Mouse (Mus musculus) MEL (cell line): ENCODE results near the gene Prm1.

Source experiments
- CHD2 ChIP-seq: IDR thresholded peaks from 2 replicates; pipeline ENCODE4 v1.6.1; 2011; ENCODE audit warnings: low read length, improper control_type of control experiment
- E2F4 ChIP-seq: IDR thresholded peaks from 2 replicates; pipeline ENCODE4 v1.6.1; 2011; ENCODE audit warnings: low read depth, low read length, improper control_type of control experiment, borderline replicate concordance
- GATA1 ChIP-seq: IDR thresholded peaks from 2 replicates; pipeline ENCODE4 v1.6.1; 2011; ENCODE audit warnings: low read depth, low read length, improper control_type of control experiment
- POLR2A ChIP-seq, 2 experiments: IDR thresholded peaks; 2 replicates each; pipeline ENCODE4 v1.6.1; 2011 to 2012; ENCODE audit warnings: low read length in 2 of 2, mild to moderate bottlenecking in 2 of 2, control low read depth in 1 of 2, improper control_type of control experiment in 1 of 2, low read depth in 1 of 2, moderate library complexity in 1 of 2; ENCODE audit not compliant: control insufficient read depth in 1 of 2, insufficient read depth in 1 of 2, poor library complexity in 1 of 2

DNA sequence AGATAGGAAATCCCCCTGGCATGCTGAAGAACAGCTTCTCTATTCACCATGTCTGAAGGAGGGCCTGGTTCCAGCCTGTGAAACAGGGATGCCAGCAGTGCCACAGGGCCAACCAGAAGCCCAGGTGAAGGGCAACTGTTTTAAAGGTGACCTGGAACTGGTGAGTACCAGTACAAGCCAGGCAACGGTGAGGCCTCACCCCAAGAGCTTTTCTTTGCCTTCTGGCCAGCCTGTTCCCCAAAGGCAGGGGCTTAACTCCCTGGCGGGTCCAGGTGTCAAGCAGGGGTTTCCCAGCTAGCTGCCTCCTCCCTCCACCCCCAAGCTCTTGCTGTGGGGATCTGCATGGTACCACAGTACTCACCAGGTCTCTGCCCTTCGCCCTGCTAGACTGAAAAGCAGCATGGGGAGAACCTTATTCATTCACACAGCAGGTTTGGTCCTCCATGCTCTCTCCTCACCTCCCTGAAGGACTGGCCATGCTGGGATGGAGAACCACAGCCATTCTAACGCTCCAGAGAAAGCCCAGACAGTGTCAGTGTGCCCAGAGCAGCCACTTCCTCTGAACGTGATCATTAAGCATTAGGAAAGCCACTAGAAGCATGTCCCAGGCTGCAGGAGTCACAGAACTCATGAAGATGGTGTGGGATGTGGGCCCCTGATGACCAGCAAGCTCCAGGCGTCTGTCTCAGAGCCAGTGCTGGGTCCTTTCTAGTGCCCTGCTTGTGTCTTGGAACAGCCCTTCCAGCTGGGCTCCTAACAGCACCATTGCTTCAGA lies 23.1 kb downstream of the Prm1 start:
- TF ChIP-seq POLR2A (IDR thresholded peaks at IDR 0.05; ENCODE audit: control insufficient read depth in 1 of 2, insufficient read depth in 1 of 2, low read depth in 1 of 2, low read length in 2 of 2, poor library complexity in 1 of 2): no peak
- TF ChIP-seq CHD2: no peak
- no peak for TF ChIP-seq GATA1
- no peak for TF ChIP-seq E2F4
